Mouse (Mus musculus): Measurements from ENCODE around the gene Slc6a2. TPM values are rescaled to one million over a fixed set of nuclear protein-coding genes. Genes with fewer than 3 reads are reported as not detected.

The Slc6a2 gene
- total and polyA plus RNA-seq, 3 experiments, result under 0.01 TPM; not detected in 2

- no peak for DNase-seq (ENCODE audit: low spot score)
- H3K9me3 ChIP-seq (replicated peaks), result peaks cover 81% of the 10 kb centered on the region
These were observed 4.7 kb downstream of the Slc6a2 start for GRCm38 (mm10) chr8:92964556-92964955.

DNA sequence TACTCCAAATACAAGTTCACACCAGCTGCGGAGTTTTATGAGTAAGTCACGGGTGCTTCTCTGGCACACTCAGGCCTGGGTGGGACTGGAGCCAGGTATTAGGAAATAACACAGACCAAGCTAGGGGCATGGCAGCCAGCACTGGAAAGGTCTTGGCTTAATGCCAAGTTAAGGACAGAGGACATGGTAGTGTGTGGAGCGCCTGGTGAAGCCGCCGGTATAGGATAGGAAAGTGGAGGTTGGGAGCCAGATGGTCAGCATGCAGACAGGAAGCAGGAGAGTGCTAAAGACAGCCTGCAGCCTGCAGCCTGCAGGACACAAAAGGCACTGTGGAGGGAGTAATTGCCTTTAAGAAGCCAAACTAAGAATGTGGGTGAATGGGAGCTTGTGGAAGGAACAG is 13.1 kb downstream of the Slc6a2 start:
- Histone ChIP-seq H3K36me3 (replicated peaks) (no peaks in the 10 kb centered on the region), H3K9me3 (replicated peaks) (peaks cover 62% of the 10 kb centered on the region), H3K27me3 (ENCODE audit: insufficient read depth, low read length) (no peaks in the 10 kb centered on the region), H3K4me1 (ENCODE audit: insufficient read depth, low read depth, low read length) (no peaks in the 10 kb centered on the region), H3K4me3 (ENCODE audit: low read depth, low read length) (no peak overlapping the region)
- TF ChIP-seq GATA1 (IDR thresholded peaks at IDR 0.05; ENCODE audit: borderline replicate concordance, low read length) (no peak), POLR2AphosphoS5 (IDR thresholded peaks at IDR 0.05; ENCODE audit: insufficient replicate concordance, low read depth, low read length) (no peak), CTCF (IDR thresholded peaks at IDR 0.05; ENCODE audit: low read depth, low read length) (no peak), GATA2 (IDR thresholded peaks at IDR 0.05; ENCODE audit: borderline replicate concordance, low read depth, low read length) (no peak), TAL1 (conservative IDR thresholded peaks at IDR 0.05; ENCODE audit: low read depth, low read length) (no peak)
- ATAC-seq (ENCODE audit: extremely low read depth, insufficient number of reproducible peaks, low FRiP score, poor library complexity, severe bottlenecking) (no peak), DNase-seq (ENCODE audit: low spot score) (no peak)

More at GRCm38 (mm10) chr8:92964556-92964955, 4.7 kb downstream of the Slc6a2 start:
- H3K4me1 ChIP-seq (ENCODE audit: insufficient read depth, low read depth, low read length), result no peaks in the 10 kb centered on the region
- H3K36me3 ChIP-seq (replicated peaks), result no peaks in the 10 kb centered on the region
- no peak overlapping the region for H3K4me3 ChIP-seq (ENCODE audit: low read depth, low read length)
- TF ChIP-seq GATA1 (IDR thresholded peaks at IDR 0.05; ENCODE audit: borderline replicate concordance, low read length) (no peak), TAL1 (conservative IDR thresholded peaks at IDR 0.05; ENCODE audit: low read depth, low read length) (no peak), GATA2 (IDR thresholded peaks at IDR 0.05; ENCODE audit: borderline replicate concordance, low read depth, low read length) (no peak), POLR2AphosphoS5 (IDR thresholded peaks at IDR 0.05; ENCODE audit: insufficient replicate concordance, low read depth, low read length) (no peak), CTCF (IDR thresholded peaks at IDR 0.05; ENCODE audit: low read depth, low read length) (no peak)
- no peaks in the 10 kb centered on the region for H3K27me3 ChIP-seq (ENCODE audit: insufficient read depth, low read length)
- no peak for ATAC-seq (ENCODE audit: extremely low read depth, insufficient number of reproducible peaks, low FRiP score, poor library complexity, severe bottlenecking)

DNA sequence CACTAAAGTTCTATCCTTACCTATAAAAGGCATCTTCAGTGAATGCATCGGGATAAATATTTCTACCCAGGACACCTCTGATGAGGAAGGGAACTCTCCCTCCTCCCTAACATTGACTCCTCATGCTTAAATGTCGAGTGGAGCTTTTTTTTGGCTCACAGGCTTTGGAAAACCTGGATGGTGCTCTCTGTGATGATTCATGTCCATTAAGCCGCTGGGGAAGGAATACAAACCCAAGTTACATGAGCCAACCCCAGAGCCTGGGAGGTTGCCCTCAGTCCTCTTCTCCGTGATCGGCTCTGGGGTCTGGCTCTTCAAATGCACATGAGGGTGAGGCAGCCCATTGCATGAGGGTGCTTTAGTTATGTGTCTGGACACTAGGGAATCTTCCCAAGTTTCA is 16.8 kb downstream of the Slc6a2 start:
- H3K4me1 ChIP-seq (ENCODE audit: insufficient read depth, low read depth, low read length), result no peaks in the 10 kb centered on the region
- H3K27me3 ChIP-seq (ENCODE audit: insufficient read depth, low read length), result no peaks in the 10 kb centered on the region
- ATAC-seq (ENCODE audit: extremely low read depth, insufficient number of reproducible peaks, low FRiP score, poor library complexity, severe bottlenecking) (no peak), DNase-seq (ENCODE audit: low spot score) (no peak)
- peaks cover 37% of the 10 kb centered on the region for H3K9me3 ChIP-seq (replicated peaks)
- no peak for TF ChIP-seq POLR2AphosphoS5 (IDR thresholded peaks at IDR 0.05; ENCODE audit: insufficient replicate concordance, low read depth, low read length)
- TF ChIP-seq CTCF (IDR thresholded peaks at IDR 0.05; ENCODE audit: low read depth, low read length), result no peak
- no peak overlapping the region for H3K4me3 ChIP-seq (ENCODE audit: low read depth, low read length)
- no peaks in the 10 kb centered on the region for H3K36me3 ChIP-seq (replicated peaks)

GRCm38 (mm10) chr8:92982491-92982890 is 22.6 kb downstream of the Slc6a2 start:
- no peaks in the 10 kb centered on the region for H3K27me3 ChIP-seq (ENCODE audit: insufficient read depth, low read length)
- no peak for DNase-seq (ENCODE audit: low spot score)
- peaks cover 29% of the 10 kb centered on the region for H3K9me3 ChIP-seq (replicated peaks)
- no peak overlapping the region for H3K4me3 ChIP-seq (ENCODE audit: low read depth, low read length)
- H3K36me3 ChIP-seq (replicated peaks), result no peaks in the 10 kb centered on the region
- no peaks in the 10 kb centered on the region for H3K4me1 ChIP-seq (ENCODE audit: insufficient read depth, low read depth, low read length)
- ATAC-seq (ENCODE audit: extremely low read depth, insufficient number of reproducible peaks, low FRiP score, poor library complexity, severe bottlenecking), result no peak
- TF ChIP-seq GATA1 (IDR thresholded peaks at IDR 0.05; ENCODE audit: borderline replicate concordance, low read length) (no peak), GATA2 (IDR thresholded peaks at IDR 0.05; ENCODE audit: borderline replicate concordance, low read depth, low read length) (no peak), POLR2AphosphoS5 (IDR thresholded peaks at IDR 0.05; ENCODE audit: insufficient replicate concordance, low read depth, low read length) (no peak), TAL1 (conservative IDR thresholded peaks at IDR 0.05; ENCODE audit: low read depth, low read length) (no peak), CTCF (IDR thresholded peaks at IDR 0.05; ENCODE audit: low read depth, low read length) (no peak)

- Histone ChIP-seq H3K27me3 (ENCODE audit: insufficient read depth, low read length) (no peaks in the 10 kb centered on the region), H3K36me3 (replicated peaks) (no peaks in the 10 kb centered on the region), H3K4me1 (ENCODE audit: insufficient read depth, low read depth, low read length) (no peaks in the 10 kb centered on the region), H3K9me3 (replicated peaks) (peaks cover 31% of the 10 kb centered on the region), H3K4me3 (ENCODE audit: low read depth, low read length) (no peak overlapping the region)
- DNase-seq (ENCODE audit: low spot score), result no peak
- ATAC-seq (ENCODE audit: extremely low read depth, insufficient number of reproducible peaks, low FRiP score, poor library complexity, severe bottlenecking), result no peak
- TF ChIP-seq TAL1 (conservative IDR thresholded peaks at IDR 0.05; ENCODE audit: low read depth, low read length) (no peak), POLR2AphosphoS5 (IDR thresholded peaks at IDR 0.05; ENCODE audit: insufficient replicate concordance, low read depth, low read length) (no peak), GATA2 (IDR thresholded peaks at IDR 0.05; ENCODE audit: borderline replicate concordance, low read depth, low read length) (no peak)
These were observed 24.5 kb downstream of the Slc6a2 start for GRCm38 (mm10) chr8:92984376-92984775.

- TF ChIP-seq CTCF (IDR thresholded peaks at IDR 0.05; ENCODE audit: low read depth, low read length) (no peak), TAL1 (conservative IDR thresholded peaks at IDR 0.05; ENCODE audit: low read depth, low read length) (no peak), GATA1 (IDR thresholded peaks at IDR 0.05; ENCODE audit: borderline replicate concordance, low read length) (no peak), GATA2 (IDR thresholded peaks at IDR 0.05; ENCODE audit: borderline replicate concordance, low read depth, low read length) (no peak), POLR2AphosphoS5 (IDR thresholded peaks at IDR 0.05; ENCODE audit: insufficient replicate concordance, low read depth, low read length) (no peak)
- H3K4me1 ChIP-seq (ENCODE audit: insufficient read depth, low read depth, low read length), result no peaks in the 10 kb centered on the region
- H3K4me3 ChIP-seq (ENCODE audit: low read depth, low read length), result no peak overlapping the region
- no peaks in the 10 kb centered on the region for H3K36me3 ChIP-seq (replicated peaks)
- H3K9me3 ChIP-seq (replicated peaks), result peaks cover 55% of the 10 kb centered on the region
- ATAC-seq (ENCODE audit: extremely low read depth, insufficient number of reproducible peaks, low FRiP score, poor library complexity, severe bottlenecking) (no peak), DNase-seq (ENCODE audit: low spot score) (no peak)
- no peaks in the 10 kb centered on the region for H3K27me3 ChIP-seq (ENCODE audit: insufficient read depth, low read length)
These were observed 37.0 kb downstream of the Slc6a2 start for GRCm38 (mm10) chr8:92996840-92997239.

DNA sequence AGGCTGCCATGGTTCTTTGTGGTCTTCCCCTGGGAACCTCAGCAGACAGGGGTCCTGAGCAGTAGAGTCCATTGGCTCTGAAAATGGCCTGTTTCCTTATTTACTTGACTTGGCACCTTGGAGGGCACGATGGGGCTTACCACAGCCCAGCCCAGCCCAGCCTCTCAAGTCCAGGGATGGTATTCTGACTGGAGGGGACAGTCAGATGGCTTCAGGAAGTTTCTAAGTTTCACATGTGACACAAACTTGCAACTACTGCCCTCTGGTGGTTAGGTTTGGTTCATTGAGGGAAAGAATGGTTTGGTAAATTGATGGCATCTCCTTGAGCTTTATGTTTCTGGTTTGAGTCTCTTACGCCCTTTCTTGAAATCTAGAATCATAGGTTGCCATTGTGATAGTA is 38.7 kb downstream of the Slc6a2 start:
- H3K4me1 ChIP-seq (ENCODE audit: insufficient read depth, low read depth, low read length), result no peaks in the 10 kb centered on the region
- H3K27me3 ChIP-seq (ENCODE audit: insufficient read depth, low read length), result no peaks in the 10 kb centered on the region
- no peak for TF ChIP-seq GATA2 (IDR thresholded peaks at IDR 0.05; ENCODE audit: borderline replicate concordance, low read depth, low read length)
- TF ChIP-seq CTCF (IDR thresholded peaks at IDR 0.05; ENCODE audit: low read depth, low read length), result no peak
- TF ChIP-seq GATA1 (IDR thresholded peaks at IDR 0.05; ENCODE audit: borderline replicate concordance, low read length), result no peak
- no peak for TF ChIP-seq POLR2AphosphoS5 (IDR thresholded peaks at IDR 0.05; ENCODE audit: insufficient replicate concordance, low read depth, low read length)
- no peak for TF ChIP-seq TAL1 (conservative IDR thresholded peaks at IDR 0.05; ENCODE audit: low read depth, low read length)
- peaks cover 50% of the 10 kb centered on the region for H3K9me3 ChIP-seq (replicated peaks)
- ATAC-seq (ENCODE audit: extremely low read depth, insufficient number of reproducible peaks, low FRiP score, poor library complexity, severe bottlenecking), result no peak
- H3K36me3 ChIP-seq (replicated peaks), result no peaks in the 10 kb centered on the region
- no peak overlapping the region for H3K4me3 ChIP-seq (ENCODE audit: low read depth, low read length)
- DNase-seq (ENCODE audit: low spot score), result no peak
